27 mouse cellular contexts compared by ENCODE assay signal in genomic region chr4:152941159-152941558, GRCm38 (mm10).
DNase-seq lines count a peak whose midpoint lies in the region; ATAC-seq and TF ChIP-seq lines count a peak whose summit lies in the region.
"Had no signal": no experiment of that assay in that cellular context is flagged by ENCODE, and none has a peak within 500 bp of the region (broad histone marks: within the 10 kb centered on the region; RNA-seq: fewer than 3 reads in every experiment).

No protein-coding gene starts in this region.

- H3K9ac ChIP-seq in heart, embryonic 12.5 days: no peak overlapping the region
- no peak overlapping the region for H3K9ac ChIP-seq in liver, embryonic 12.5 days
- no peak overlapping the region for H3K9ac ChIP-seq in liver, postnatal 0 days (replicated peaks)
- H3K9ac ChIP-seq: embryonic facial prominence, embryonic 15.5 days; heart, embryonic 15.5 days; hindbrain, embryonic 14.5 days; limb, embryonic 15.5 days; midbrain, embryonic 12.5 days; neural tube, embryonic 13.5 days had no signal

- H3K4me2 ChIP-seq in heart, embryonic 12.5 days: no peak overlapping the region
- H3K4me2 ChIP-seq in liver, embryonic 12.5 days: no peak overlapping the region
- no peak overlapping the region for H3K4me2 ChIP-seq in liver, postnatal 0 days (ENCODE audit: low read depth, low read length)
- H3K4me2 ChIP-seq: embryonic facial prominence, embryonic 15.5 days; heart, embryonic 15.5 days; hindbrain, embryonic 14.5 days; limb, embryonic 15.5 days; midbrain, embryonic 12.5 days; neural tube, embryonic 13.5 days had no signal

- H3K27ac ChIP-seq in heart, embryonic 12.5 days (ENCODE audit: poor library complexity, severe bottlenecking): no peak overlapping the region
- peak overlapping the region; percentile 60 for H3K27ac ChIP-seq in liver, embryonic 12.5 days
- H3K27ac ChIP-seq in liver, postnatal 0 days (ENCODE audit: low read depth): no peak overlapping the region
- H3K27ac ChIP-seq: embryonic facial prominence, embryonic 10.5 days; embryonic facial prominence, embryonic 15.5 days; heart, embryonic 15.5 days; hindbrain, embryonic 14.5 days; limb, embryonic 10.5 days; limb, embryonic 15.5 days; midbrain, embryonic 12.5 days; neural tube, embryonic 13.5 days had no signal

- no peak overlapping the region for H3K4me3 ChIP-seq in heart, embryonic 12.5 days
- no peak overlapping the region for H3K4me3 ChIP-seq in liver, embryonic 12.5 days
- H3K4me3 ChIP-seq in liver, postnatal 0 days (ENCODE audit: low read depth, low read length): no peak overlapping the region
- H3K4me3 ChIP-seq: embryonic facial prominence, embryonic 10.5 days; embryonic facial prominence, embryonic 15.5 days; heart, embryonic 15.5 days; limb, embryonic 10.5 days; limb, embryonic 15.5 days; midbrain, embryonic 12.5 days; neural tube, embryonic 13.5 days had no signal

- H3K36me3 ChIP-seq in heart, embryonic 12.5 days: no peaks in the 10 kb centered on the region
- no peaks in the 10 kb centered on the region for H3K36me3 ChIP-seq in liver, embryonic 12.5 days
- no peaks in the 10 kb centered on the region for H3K36me3 ChIP-seq in liver, postnatal 0 days (replicated peaks; ENCODE audit: insufficient read depth, low read length)
- H3K36me3 ChIP-seq: embryonic facial prominence, embryonic 10.5 days; embryonic facial prominence, embryonic 15.5 days; heart, embryonic 15.5 days; limb, embryonic 10.5 days; limb, embryonic 15.5 days; midbrain, embryonic 12.5 days; neural tube, embryonic 13.5 days had no signal

- H3K4me1 ChIP-seq in heart, embryonic 12.5 days (replicated peaks): no peaks in the 10 kb centered on the region
- no peaks in the 10 kb centered on the region for H3K4me1 ChIP-seq in liver, embryonic 12.5 days
- no peaks in the 10 kb centered on the region for H3K4me1 ChIP-seq in liver, postnatal 0 days (ENCODE audit: insufficient read depth)
- H3K4me1 ChIP-seq: embryonic facial prominence, embryonic 10.5 days; embryonic facial prominence, embryonic 15.5 days; heart, embryonic 15.5 days; limb, embryonic 10.5 days; limb, embryonic 15.5 days; midbrain, embryonic 12.5 days; neural tube, embryonic 13.5 days had no signal

- H3K9me3 ChIP-seq in heart, embryonic 12.5 days (replicated peaks): peaks cover 11% of the 10 kb centered on the region
- peaks cover 24% of the 10 kb centered on the region for H3K9me3 ChIP-seq in liver, embryonic 12.5 days (replicated peaks)
- no peaks in the 10 kb centered on the region for H3K9me3 ChIP-seq in liver, postnatal 0 days (ENCODE audit: low read length)
- H3K9me3 ChIP-seq: embryonic facial prominence, embryonic 15.5 days; heart, embryonic 15.5 days; limb, embryonic 15.5 days; midbrain, embryonic 12.5 days had no signal

- 56% methylated on average over 8 of the region's 8 CpGs for WGBS in heart, embryonic 12.5 days
- 66% methylated on average over 8 of the region's 8 CpGs for WGBS in liver, embryonic 12.5 days (ENCODE audit: insufficient replicate concordance)
- 68% methylated on average over 8 of the region's 8 CpGs for WGBS in liver, postnatal 0 days (ENCODE audit: insufficient replicate concordance)

- peak; percentile 90 for ATAC-seq in heart, embryonic 12.5 days (ENCODE audit: insufficient number of reproducible peaks, low FRiP score)
- ATAC-seq in liver, embryonic 12.5 days: peak; percentile 86
- ATAC-seq in liver, postnatal 0 days: peak; percentile 77
- ATAC-seq: activated CD4-positive, CD25-positive, alpha-beta regulatory T cell, adult 4 months; CD4-positive, CD25-positive, alpha-beta regulatory T cell, adult 4 months; forebrain, embryonic 14.5 days had no signal

- no peak for TF ChIP-seq CTCF in liver, postnatal 0 days (IDR thresholded peaks at IDR 0.05; ENCODE audit: low read depth)

- DNase-seq in heart, adult 11 months: no peak
- DNase-seq in c-Kit-positive CD71-positive TER-119-negative erythroid progenitor cells, embryonic 14.5 days (ENCODE audit: low read depth): peak; percentile 52
- DNase-seq in liver, postnatal 0 days: no peak
- no peak for DNase-seq in cerebellum, adult 9-10 months
- DNase-seq in cerebellum, adult 9-11 months: no peak
- DNase-seq: adrenal gland, adult 2 months; cerebellum, adult 18-20 months; cerebellum, postnatal 25 days; gastrocnemius, postnatal 14 days; heart, postnatal 36 days; kidney, adult 11 months; kidney, postnatal 14 days; layer of hippocampus, adult 9-11 months; lung, postnatal 36 days had no signal

- TF ChIP-seq EP300 in liver, postnatal 0 days (IDR thresholded peaks at IDR 0.05; ENCODE audit: low read depth): no peak

- H3K27me3 ChIP-seq in heart, embryonic 12.5 days (replicated peaks): peaks cover 14% of the 10 kb centered on the region; the same call in 1 of the 2 replicates
- no peaks in the 10 kb centered on the region for H3K27me3 ChIP-seq in liver, embryonic 12.5 days (replicated peaks)
- no peaks in the 10 kb centered on the region for H3K27me3 ChIP-seq in liver, postnatal 0 days (ENCODE audit: insufficient read depth, low read length)
- H3K27me3 ChIP-seq: embryonic facial prominence, embryonic 15.5 days; heart, embryonic 15.5 days; limb, embryonic 15.5 days; midbrain, embryonic 12.5 days; neural tube, embryonic 13.5 days had no signal
